Mouse (Mus musculus) G1E-ER4 (cell line): Measurements from ENCODE around the gene Psd4. TPM values are rescaled to one million over a fixed set of nuclear protein-coding genes. Genes with fewer than 3 reads are reported as not detected.

Experiments used
- GATA1 ChIP-seq: IDR thresholded peaks from one replicate; pipeline ENCODE4 v1.8.0; 2012; ENCODE audit warnings: low read length, inconsistent platforms
- polyA plus RNA-seq: library from polyadenylated mRNA; stranded (reverse); fragments of >175 nt; gene quantifications from 2 replicates; pipeline ENCODE4 v1.2.3, GENCODE M21; 2012

Psd4 gene
- polyA plus RNA-seq, 1 experiment, result 0.10 TPM

- TF ChIP-seq GATA1, result no peak
Observed at GRCm38 (mm10) chr2:24413172-24413571, 45.8 kb downstream of the Psd4 start.

DNA sequence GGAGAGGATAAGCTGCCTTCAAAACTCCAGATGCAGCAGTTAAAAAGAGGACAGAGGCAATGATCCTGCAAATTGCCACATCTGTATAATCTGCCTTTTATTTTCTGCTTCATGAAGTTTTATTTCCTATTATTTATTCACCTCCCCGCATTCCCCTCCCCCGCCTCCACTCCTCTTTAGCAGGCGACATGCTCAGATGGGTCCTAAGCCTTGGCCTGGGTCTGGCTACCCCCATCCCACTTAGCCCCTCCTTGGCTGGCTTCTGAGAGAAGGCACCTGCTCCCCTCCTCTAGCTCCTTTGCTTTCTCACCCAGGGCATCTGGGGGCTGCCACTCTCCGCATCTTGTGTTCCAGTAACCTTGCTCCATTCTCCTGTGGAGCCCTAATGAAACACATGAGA lies 46.3 kb downstream of the Psd4 start:
- TF ChIP-seq GATA1, result no peak

GRCm38 (mm10) chr2:24416668-24417067 lies 49.3 kb downstream of the Psd4 start:
- TF ChIP-seq GATA1, result no peak

DNA sequence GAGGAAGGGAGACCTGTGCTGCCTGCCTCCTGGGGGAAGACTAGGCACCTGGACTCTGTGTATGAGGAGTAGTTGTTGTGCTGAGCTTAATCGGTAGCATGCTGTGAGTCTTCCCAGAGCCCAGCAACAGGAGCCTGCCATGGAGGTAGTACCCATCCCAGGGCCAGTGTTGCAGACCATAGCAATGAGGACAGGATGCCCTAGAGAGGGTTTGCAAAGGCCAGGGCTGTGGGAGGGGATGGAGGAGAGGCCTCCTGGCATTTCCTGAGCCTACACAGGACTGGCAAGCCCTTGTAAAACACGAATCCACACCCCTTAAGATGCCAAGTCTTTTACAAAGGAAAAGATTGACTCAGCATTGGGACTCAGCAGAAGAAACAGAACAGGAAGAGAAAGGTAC lies 49.7 kb downstream of the Psd4 start:
- no peak for TF ChIP-seq GATA1

DNA sequence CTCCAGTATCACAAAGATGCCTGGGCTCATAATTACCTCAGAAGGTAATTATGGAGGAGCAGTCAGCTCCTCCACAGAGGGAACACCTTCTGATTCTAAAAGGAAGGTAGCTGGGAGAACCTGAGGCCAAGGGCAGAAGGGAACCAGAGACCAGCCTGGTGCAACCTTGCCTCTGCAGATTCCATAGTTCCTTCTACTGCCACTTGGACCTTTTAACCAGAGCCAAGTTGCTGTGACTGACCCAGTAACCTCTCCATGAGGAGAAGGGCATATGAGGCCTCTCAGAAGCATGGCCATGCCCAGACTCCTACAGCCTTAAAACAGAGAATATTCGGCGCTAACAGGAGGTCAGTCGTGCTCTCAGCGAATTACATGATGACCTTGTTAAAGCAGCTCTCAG lies 50.2 kb downstream of the Psd4 start:
- TF ChIP-seq GATA1, result no peak

DNA sequence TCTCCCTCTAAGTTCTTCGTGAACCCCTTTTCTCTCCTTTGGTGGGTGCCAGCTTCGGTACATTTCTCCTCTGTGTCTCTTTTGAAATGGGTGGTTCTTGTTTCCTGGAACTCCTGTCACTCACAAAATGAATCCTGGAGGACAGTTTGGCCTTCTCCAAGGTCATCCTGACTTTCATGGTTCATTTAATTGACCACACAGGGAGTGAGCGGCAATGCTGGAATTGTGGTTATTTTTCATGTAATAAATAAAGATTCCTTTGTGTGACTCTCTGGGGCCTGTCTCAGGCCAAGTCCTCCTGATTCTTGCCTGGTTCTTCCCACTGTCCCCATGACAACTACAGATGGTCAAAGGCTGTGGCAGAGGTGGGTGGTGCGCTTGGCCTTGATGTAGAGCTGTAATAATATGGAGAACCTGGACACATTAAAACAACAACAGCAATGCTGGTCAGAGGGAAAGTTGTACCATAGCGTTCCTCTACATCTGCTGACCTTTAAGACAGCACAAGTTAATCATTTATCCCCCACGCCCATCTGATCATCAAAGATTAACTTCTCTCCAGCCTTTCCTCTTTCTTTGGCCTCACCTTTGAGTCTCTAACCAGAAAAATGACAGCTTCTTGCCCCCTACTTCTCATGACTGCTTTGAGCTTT lies 54.0 kb downstream of the Psd4 start:
- no peak for TF ChIP-seq GATA1

GRCm38 (mm10) chr2:24422815-24423214 lies 55.4 kb downstream of the Psd4 start:
- no peak for TF ChIP-seq GATA1

- no peak for TF ChIP-seq GATA1
Observed at GRCm38 (mm10) chr2:24425630-24426029, 58.2 kb downstream of the Psd4 start.

DNA sequence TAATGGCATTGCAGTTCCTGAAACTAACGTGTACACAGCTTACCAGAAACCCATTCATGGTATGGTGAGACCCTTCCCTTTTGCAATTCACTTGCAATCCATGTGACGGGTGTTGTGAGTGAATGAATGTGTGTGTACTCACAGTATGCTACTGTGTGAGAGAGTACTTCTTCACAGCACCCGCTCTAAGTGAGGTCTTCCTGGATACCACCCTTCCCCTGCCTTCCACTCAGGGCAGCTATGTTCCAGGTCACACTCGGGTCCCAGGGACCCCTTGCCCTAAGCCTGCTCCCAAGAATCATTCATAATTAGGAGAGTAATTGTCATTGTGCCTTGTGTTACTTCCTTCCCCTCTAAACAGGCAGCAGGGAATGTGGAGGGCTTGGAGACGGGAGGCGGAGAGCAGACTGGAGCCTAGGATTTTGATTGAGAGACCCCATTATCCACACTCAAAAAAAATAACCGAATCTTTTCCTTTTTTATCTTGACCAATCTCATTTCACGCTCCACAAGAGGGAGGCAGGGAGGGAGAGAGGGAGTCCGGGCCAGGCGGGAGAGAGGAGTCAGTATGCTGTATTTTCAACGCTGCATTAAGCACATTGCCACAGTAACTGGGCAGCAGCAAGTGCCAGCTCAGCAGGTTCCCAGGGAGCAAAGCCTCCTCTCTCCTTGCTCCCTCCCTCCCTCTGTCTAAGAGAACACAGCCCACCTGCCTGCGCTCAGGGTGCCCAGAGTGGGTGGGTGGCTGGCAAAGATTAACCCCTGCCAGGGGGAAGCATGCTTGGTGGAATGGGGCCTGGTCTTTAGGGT lies 60.7 kb downstream of the Psd4 start:
- TF ChIP-seq GATA1, result no peak

GRCm38 (mm10) chr2:24429806-24430205 lies 62.4 kb downstream of the Psd4 start:
- no peak for TF ChIP-seq GATA1

- no peak for TF ChIP-seq GATA1
Observed at GRCm38 (mm10) chr2:24434670-24435069, 67.3 kb downstream of the Psd4 start.

DNA sequence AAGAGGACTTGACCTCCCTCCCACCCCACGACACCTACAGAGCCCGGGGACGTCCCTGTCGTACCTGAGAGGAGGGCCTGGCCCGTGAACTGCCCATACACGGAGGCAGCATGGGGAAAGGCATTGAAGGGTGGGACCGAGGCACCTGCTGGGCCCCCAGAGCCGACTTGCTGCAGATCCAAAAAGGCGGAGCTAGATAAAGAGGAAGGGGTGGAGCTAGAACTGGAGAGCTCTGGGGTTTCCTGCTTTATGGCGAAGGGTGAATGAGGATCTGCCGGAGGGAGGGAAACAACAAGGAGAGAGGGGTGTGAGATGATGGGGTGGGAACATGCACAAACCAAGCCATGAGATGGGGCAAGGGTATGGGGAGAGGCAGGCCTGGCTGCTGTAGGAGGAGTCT lies 68.3 kb downstream of the Psd4 start:
- TF ChIP-seq GATA1, result no peak

DNA sequence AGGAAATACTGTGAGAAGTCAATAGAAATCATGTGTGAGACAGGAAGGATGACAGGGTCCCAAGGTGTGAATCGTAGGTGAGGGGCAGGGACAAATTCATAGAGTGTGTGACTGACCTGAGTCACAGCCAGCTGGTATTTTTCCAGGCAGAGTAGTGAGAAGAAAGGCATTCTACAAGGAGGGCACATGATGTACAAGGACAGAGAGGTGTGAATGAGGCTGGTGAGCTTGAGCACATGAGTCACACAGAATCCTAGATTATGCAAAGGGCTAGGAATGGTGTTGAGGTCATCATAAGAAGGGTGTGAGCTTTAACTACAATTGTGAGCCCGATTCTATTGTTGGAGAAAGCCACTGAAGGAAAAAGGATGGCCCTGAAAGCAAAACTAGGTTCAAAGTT lies 72.7 kb downstream of the Psd4 start:
- TF ChIP-seq GATA1, result no peak

GRCm38 (mm10) chr2:24441899-24442298 lies 74.5 kb downstream of the Psd4 start:
- no peak for TF ChIP-seq GATA1

GRCm38 (mm10) chr2:24442303-24442925 lies 75.0 kb downstream of the Psd4 start:
- no peak for TF ChIP-seq GATA1

DNA sequence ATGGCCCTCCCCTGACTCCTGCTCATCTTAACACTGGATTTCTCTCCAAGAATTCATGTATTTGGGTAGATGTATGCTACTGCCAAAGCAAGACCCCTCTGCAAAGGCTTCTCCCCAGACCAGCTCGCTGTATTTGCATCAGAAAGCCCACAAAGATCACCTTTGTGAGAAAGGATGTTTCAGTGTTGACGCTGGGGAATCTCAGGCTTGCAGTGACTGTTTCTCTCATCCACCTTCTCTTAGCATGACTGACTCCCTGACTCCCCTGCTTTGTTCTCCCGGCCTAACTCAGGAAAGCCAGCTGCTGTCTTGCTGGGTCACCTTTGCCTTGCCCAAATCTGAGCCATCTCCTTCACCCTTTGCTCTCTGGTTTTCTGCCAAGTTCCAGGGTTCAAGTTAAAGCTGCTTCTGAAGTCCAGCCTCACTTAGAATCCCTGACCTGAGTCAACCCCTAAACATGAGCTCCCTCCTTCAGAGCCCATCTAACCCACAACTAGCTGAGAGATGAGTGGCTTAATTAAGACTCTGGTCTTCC lies 75.9 kb downstream of the Psd4 start:
- TF ChIP-seq GATA1, result no peak

DNA sequence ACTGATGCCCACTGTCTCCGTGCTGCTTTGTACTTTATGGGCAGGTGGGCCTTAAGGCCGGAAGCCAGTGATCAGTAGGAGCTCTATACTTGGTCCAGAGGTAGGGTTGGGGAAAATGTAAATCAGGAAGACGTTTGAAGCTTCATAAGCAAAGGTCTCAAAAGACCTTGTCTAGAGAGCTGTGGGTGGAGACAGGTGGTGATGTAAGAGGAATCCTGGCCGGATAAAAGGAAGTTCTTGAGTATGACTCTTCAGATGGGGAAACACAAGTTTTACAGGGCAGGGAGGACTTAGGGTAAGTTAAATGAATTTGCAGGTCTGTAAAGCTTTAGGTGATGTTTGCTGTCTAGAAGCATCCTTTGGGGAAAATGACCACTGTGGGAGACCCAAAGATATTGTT lies 81.7 kb downstream of the Psd4 start:
- TF ChIP-seq GATA1, result no peak

GRCm38 (mm10) chr2:24453206-24453605 lies 85.8 kb downstream of the Psd4 start:
- TF ChIP-seq GATA1, result no peak
